Mouse (Mus musculus): ENCODE data around the gene Mepe. TPM values are rescaled to one million over a fixed set of nuclear protein-coding genes. Genes with fewer than 3 reads are reported as not detected.

Gene Mepe
- polyA plus RNA-seq, 1 experiment = not detected

DNA sequence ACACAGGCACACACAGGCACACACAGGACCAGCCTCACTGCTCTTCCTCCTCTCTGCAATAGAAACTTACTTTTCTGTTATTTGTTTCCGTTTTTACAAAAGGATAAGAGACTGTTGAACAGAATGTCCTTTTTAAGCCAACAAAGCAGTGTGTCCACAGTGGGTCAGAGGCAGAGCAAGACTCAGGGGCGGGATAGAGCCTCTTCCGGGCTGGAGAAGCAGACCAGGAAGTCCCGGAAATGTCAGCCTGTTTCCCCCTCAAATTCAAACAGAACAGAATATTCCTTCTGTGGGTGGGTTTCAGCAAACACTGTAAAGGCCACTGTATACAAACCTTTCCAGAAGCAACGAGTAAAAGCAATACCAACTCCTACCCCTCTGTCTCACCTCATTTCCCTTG is 26.7 kb downstream of the Mepe start:
- no peak for DNase-seq (ENCODE audit: low spot score)

DNA sequence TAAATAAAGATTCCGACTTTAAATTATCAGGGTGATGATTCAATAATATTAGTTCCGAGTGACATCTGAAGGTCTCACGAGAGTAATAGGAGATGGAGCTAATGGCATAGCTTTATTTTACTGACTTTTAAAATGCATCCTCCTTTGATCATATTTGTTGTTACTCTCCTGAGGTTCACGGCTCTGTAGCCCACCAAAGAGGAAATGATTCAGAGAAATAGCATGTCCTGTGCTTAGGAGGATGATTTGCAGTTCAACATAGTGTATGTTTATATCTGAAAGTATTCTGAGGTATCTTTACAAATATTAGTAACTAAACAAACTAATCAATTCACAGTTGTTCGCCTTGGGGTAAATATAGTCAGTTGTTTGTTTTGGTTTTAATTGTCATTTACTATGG is 32.4 kb downstream of the Mepe start:
- DNase-seq (ENCODE audit: low spot score) = no peak

DNA sequence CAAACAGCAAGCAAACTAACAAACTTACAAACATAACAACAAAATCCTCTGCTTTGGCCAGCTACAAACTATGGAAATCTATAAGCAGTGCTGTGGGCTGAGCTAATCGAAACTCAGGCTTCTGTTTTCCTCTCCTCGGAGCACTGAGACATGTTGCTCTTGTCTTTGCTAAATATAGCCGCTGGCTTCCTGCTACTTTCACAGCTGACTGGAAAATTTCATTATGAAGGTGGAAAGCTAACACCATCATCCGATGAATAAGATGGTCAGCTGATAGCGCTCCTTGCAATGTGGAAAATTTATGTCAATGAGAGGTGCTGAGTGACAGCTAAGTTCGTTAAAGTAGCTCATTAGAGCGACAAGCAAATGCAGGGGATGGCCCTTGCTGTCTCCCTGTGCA is 33.5 kb downstream of the Mepe start:
- no peak for DNase-seq (ENCODE audit: low spot score)

DNA sequence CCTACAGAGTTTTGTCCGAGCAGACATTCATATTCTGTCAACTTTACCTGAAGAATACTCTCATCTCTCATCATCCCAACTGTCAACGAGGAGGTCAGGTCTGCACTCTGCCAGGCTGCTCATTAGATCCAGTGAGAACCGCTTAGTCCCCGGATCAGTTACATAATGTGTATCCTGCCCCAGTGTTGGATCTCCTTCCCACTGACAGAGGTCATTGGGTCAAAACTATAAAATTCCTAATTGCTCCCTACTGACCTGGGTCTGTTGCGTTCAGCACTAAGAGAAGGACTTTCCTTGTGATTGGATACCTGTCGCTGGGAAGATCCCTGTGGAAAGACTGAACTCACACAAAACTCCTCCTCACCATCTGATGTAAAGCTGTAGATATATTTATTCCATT is 34.1 kb downstream of the Mepe start:
- DNase-seq (ENCODE audit: low spot score) = no peak

DNA sequence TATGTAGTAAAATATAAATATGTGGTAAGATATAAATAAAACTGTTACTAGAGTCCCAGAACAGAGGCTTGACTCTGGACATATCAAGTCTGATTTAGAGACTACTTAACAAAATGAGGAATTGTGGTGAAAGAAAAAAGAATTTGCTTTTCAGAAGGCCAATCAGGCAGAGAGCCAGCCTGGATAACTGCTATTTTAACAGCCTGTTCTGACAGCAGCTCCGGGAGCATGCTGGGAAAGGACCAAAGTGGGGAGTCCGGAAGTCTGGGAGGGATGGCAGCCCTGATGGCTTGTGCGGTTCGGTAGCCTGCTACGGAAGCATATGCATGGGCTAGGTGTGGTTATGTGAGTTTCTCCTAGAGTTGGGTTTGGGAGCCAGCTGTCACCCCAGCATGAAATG is 45.5 kb downstream of the Mepe start:
- DNase-seq (ENCODE audit: low spot score) = no peak

DNA sequence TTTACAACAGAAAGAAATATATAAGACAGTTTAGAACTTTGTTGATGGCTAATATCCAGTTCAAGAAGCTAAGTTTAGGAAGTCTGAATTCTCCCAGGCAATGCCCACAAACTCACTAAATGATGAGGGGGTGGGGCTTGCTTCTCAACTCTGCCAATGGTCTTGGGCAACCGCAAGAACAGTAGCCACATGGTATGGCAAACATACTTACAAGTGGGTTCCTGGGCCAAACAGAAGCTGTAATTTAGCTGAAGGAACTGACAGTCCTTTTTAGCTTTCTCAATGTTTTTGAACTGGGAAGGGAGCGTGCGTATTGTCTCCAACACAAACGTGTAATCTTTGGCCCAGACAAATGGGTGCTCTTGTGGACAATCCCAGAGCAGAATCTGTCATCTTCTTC is 46.2 kb downstream of the Mepe start:
- DNase-seq (ENCODE audit: low spot score) = no peak

DNA sequence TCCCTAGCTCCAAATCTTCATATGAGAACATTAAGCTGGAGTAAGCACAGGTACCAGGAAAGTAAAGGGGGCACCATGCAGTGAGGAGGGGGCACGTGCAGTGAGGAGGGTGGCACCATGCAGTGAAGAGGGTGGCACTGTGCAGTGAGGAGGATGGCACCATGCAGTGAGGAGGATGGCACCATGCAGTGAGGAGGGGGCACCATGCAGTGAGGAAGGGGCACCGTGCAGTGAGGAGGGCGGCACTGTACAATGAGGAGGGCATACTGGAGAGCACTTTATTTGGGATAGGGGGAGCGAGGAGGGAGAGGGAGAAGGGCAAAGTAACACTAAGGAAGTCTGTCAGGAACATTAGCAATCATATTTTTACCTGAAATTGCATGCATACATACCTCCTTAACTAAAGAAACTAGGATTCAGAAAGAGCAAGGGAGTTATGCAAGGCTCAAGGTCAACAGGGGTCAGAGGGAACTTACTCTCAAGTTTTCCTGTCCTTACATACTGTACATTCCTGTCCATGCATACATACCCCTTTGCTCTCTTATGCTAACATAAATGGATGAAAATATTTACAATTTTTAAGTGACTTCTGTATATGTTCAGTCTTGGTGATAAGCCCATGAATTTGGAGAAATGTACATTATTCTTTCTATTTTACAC is 48.6 kb downstream of the Mepe start:
- DNase-seq (ENCODE audit: low spot score) = no peak

DNA sequence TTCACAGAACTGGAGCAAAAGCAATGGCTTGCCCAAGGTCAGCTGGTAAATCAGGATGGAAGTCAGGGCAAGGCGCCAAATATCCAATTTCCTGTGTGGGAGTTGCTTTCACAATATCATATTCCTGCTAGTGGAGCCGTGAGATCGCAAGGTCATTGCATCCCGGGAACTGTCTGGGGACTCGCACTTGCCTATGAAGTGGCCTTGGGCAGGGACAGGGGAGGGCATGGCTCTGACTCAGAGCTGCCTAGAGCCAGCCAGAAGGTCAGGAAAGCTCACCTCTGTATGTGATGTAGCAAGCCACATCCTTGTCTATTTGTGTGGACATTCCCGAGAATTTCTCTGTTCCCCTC is 49.2 kb downstream of the Mepe start:
- DNase-seq (ENCODE audit: low spot score) = no peak

DNA sequence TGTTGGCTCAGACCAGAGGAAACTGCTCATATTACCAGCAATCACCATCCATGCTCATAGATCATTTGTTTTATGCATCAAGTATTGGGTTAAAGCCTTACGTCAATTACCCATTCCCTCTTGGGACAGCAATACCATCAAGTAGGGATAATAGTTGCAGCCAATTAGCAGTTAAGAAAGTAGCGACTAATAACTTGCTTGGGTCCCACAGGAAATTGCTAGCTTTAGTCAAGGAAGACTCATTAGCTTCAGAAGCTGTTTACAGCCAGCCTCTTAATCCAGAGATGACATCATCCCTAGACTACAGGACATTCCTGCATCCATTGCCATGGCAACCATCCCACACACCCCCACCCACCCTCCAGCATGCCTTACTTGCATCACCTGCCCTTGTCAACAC is 50.0 kb downstream of the Mepe start:
- DNase-seq (ENCODE audit: low spot score) = no peak

DNA sequence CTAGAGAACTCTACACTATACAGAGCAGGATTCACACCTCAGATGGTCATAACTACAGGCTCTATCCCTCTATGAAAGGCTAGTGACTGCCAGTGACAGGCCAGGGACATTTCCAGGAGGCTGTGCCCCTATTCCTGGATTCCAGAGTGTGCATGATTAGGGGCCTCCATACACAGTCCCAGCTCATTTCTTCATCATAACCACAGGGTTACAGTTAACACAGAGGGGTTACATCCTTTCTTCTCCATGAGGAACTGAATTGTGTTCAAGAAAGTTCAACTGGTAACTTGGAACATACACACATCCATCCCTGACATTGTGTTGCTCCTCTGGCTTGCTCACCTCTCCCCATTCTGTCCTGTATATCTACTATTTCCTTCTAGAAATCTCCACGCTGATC is 51.8 kb downstream of the Mepe start:
- no peak for DNase-seq (ENCODE audit: low spot score)

DNA sequence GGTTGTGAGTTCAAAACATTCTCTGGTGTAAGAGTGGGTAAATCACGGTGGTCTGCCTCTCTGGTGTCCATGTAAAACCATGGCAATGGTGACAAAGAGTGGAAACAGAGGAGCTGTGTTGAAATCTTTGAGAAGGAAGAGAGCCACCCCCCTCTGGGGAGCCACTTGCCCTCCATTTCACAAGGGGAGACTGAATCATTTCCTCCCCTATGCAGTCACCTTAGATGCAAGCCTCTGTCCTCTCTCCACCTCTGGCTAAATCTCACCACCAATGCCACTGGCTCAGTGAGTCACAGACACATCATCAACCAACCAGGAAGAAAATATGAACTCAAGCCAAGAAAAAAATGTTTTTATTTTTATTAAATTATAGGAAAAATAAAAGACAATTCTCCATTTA is 55.4 kb downstream of the Mepe start:
- no peak for DNase-seq (ENCODE audit: low spot score)

DNA sequence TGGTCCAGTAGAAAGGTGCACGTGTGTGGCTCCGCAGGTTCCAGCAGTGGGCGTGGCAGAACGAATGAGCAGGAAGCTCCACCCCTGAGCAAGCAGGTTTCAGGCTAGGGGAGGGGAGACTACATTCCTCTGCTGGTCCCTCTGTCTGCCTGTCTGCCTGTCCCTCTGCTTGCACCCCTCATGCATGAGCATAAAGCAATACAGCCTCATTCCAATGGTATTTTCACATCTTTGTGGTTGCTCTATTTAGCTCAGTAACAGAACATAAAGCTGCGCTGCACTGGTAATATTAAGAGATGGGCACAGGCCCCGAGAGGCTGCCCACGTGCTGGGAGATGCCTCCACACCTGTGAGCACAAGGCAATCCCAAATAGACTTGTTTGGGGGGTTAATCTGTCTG is 56.5 kb downstream of the Mepe start:
- DNase-seq (ENCODE audit: low spot score) = no peak

DNA sequence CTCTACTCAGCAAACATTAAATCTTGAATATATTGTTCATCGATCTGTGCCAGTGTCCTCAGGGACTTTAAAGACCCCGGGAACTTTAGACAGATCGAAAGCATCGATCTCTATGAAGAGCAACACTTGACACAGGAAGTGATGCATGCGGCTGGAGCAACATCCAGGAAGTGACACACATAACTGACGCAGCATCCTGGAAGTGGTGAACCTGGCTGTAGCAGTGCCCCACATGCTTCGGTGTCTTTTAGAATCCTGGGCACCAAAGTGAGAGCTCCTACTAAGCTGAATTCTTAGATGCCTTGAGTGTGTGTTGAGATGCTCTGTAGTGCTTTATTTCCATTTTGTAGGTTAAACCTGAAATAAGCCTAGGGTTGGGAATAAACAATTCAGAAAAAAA is 59.4 kb downstream of the Mepe start:
- DNase-seq (ENCODE audit: low spot score) = no peak

DNA sequence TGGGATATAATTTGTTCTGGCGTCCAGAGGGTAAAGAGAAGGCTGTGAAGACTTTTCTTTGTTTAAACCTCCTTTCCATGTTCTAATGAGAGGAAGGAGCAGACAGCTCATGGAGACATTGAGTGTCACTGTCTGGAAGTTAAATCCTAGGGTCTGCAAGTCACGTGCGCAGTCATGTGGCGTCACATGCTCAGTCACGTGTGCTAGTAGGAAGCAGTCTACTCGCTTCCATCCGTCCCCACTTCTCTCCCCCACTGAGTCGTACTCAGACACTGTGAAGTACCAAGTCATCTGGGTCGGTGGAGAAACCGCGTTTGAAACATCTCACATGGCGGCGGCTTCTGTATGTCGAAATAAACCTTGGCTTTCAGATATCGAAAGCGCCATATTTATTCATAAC is 60.4 kb downstream of the Mepe start:
- DNase-seq (ENCODE audit: low spot score) = no peak

DNA sequence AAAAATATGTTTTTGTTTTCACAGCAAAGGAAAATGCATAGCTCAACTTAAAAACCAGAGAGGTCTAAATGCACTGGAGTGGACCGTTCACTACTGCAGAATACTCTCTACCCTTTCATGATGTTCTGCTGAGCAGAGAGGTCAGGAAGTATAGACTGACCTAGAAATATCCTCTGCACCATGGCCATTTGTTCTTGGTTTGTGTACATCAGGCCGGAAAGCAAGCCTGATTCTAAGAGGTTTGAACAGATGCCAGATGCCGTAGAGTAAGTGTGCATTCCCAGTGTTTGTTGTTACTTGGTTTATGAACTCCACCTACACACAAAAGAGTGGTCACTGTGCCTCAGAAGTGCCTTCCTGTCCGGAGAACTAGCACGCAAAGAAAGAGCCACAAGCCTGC is 61.8 kb downstream of the Mepe start:
- no peak for DNase-seq (ENCODE audit: low spot score)

Other genes with a start within 250 kb of the Mepe start
- gene Gm17660, start 247.7 kb upstream of the Mepe start, polyA plus RNA-seq (2012; rRNA removed) = not detected in 2 replicates
- 1,512 and 1,967 TPM in 2 replicates for gene Sparcl1, start 211.6 kb upstream of the Mepe start, polyA plus RNA-seq (2012; rRNA removed)
- gene Dspp, start 154.6 kb upstream of the Mepe start, polyA plus RNA-seq (2012; rRNA removed) = not detected in 2 replicates
- gene Dmp1, start 122.7 kb upstream of the Mepe start, polyA plus RNA-seq (2012; rRNA removed) = 0.03 and 0.04 TPM in 2 replicates
- 0.04 and 0.07 TPM in 2 replicates for gene Ibsp, start 26.2 kb upstream of the Mepe start, polyA plus RNA-seq (2012; rRNA removed)
- 0.99 and 1.6 TPM in 2 replicates for gene Spp1, start 109.8 kb downstream of the Mepe start, polyA plus RNA-seq (2012; rRNA removed)
- gene Pkd2, start 134.1 kb downstream of the Mepe start, polyA plus RNA-seq (2012; rRNA removed) = 62.5 and 67.7 TPM in 2 replicates
- gene BC005561, start 183.0 kb downstream of the Mepe start, polyA plus RNA-seq (2012; rRNA removed) = 1.5 and 1.9 TPM in 2 replicates

All from urinary bladder, adult 2 months (tissue).